Mouse (Mus musculus) liver, embryonic 14.5 days (tissue): ENCODE measurements around the gene Rgl2.

ENCODE experiments used
- CTCF ChIP-seq: IDR thresholded peaks from 2 replicates; pipeline ENCODE4 v1.5.1; 2016; ENCODE audit warnings: antibody characterized with exemption, low read depth, control low read depth
- EP300 ChIP-seq: IDR thresholded peaks from 2 replicates; pipeline ENCODE4 v1.6.1; 2016; ENCODE audit warnings: antibody characterized with exemption, low read depth

GRCm38 (mm10) chr17:33916294-33916693 lies 13.0 kb upstream of the Rgl2 start:
- TF ChIP-seq EP300 (no peak), CTCF (no peak)
